Mouse (Mus musculus): Measurements from ENCODE around the gene Snx29.
"Not testable (repeated sequence)": the region's sequence is repeated elsewhere in the genome, so short reads cannot be mapped to it uniquely, and the experiment has no call there.

The Snx29 gene

GRCm38 (mm10) chr16:11448696-11449095, 126.0 kb downstream of the Snx29 start:
- DNase-seq (ENCODE audit: low spot score in 2 of 2), result not testable (repeated sequence)

DNA sequence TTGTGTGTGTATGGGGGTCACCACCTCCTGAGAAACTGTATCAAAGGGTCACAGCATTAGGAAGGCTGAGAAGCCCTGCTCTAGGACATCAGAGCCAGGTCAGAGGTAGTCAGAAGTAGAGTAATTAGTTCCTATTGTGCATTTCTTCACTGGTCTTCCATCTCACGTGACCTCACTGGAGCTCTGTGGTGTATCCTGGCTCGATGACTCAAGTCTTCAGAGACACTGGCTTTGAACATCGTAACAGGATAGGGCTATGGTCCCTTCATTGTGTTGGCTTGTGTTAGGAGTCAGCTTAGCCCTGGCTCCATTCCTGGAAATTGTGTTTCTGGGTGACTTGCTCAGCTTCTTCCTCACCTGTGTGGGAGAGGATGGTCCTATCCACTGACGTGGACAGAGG, 126.6 kb downstream of the Snx29 start:
- DNase-seq (ENCODE audit: low spot score in 2 of 2), result no peak

- DNase-seq (ENCODE audit: low spot score in 2 of 2), result no peak
These were observed 127.9 kb downstream of the Snx29 start for GRCm38 (mm10) chr16:11450626-11451025.

DNA sequence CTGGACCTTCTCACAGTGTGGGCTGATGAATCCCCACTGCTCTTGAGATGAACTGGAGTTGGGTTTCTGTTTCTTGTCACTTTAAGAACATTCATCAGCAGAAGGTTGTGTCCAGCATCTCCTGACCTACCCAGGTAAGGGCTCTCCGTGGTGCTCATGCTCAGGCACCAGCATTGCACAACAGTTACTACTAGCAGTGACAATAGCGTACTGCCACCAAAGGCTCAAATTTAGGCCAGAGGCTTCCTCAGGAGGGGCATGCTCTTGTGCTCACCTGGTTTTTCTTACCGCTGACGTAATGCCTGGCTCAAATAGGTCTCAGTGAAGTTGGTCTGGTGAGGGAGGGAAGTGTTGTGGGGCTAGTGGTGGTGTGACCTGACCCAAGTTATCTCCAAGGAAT, 132.2 kb downstream of the Snx29 start:
- no peak for DNase-seq (ENCODE audit: low spot score in 2 of 2)

GRCm38 (mm10) chr16:11455545-11456140, 132.9 kb downstream of the Snx29 start:
- no peak for DNase-seq (ENCODE audit: low spot score in 2 of 2)

DNA sequence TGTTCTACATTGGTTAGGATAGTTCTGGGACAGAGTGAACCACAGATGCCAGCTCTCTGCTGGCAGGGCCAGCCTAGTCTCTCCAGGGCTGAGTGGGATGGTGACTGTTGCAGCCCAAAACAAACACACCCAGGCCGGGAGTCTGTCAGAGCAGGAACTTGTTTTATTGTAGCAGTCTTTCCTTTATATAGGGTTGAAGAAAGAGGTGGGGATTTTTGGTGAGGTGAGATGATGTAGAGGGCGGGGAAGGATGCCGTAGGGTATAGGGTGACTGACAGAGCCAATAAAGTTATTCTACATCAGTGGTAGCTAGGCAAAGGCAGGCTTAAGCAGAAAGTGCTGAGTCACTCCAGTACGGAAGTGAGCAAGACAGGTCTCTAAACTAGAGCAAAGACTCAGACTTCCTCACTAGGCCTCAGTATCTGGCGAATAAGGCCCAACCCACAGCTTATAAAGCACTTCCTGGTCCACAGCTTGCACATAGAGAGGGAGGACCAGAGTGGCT, 133.5 kb downstream of the Snx29 start:
- DNase-seq (ENCODE audit: low spot score in 2 of 2), result peak; percentile 42 to 53

GRCm38 (mm10) chr16:11457136-11457535, 134.4 kb downstream of the Snx29 start:
- DNase-seq (ENCODE audit: low spot score in 2 of 2), result no peak

DNA sequence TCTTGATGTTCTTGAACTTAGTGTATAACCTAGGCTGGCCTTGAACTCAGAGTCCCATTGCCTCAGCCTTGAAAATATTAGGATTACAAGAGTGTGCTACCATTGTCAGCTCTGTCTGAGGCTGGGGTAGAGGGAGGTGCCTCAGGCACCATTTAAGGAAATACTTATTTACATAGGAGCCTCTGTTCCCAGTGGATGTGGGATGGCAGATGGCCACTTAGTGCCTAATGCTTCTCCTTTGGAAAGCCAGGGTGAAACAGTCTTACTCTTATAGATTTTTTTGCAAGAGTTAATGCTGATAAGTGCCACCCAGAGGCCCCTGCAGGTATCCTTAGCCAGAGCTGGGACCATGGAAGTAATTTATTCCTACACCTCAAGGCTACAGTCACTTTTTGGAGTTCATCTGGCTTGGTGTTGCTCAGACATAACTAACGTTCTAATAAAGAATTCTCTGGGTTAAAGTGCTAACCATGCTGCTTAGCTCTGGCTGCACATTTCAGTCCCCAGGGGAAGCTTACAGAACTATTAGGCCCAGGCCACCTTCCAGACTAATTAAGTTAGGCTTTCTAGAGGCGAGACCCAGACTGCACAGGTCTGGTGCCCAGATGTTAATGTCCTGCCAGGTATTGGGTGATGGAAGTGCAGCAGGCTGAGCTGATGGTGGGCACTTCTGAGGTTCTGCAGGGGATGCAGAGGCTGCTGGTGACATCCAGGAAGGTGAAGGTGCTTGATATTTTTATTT, 135.1 kb downstream of the Snx29 start:
- DNase-seq (ENCODE audit: low spot score in 2 of 2), result no peak

DNA sequence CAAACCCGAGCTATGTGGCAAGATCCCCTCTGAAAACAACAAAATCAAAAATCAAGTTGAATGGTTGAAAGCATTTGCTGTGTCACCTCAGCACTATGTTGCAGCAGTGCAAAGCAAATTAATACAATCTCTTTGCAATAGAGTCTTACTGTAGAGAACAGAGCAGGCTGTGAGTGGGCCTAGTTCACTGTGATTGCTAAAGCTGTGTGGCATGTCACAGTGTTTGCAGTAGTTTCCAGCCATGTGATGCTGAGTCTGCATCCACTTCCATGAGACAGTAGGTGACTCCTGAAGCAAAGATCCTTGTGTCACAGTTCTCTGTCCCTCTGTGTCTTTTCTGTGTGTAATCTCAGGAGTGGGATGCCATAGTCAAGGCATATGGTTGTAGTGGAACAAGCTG, 137.5 kb downstream of the Snx29 start:
- DNase-seq (ENCODE audit: low spot score in 2 of 2), result no peak

GRCm38 (mm10) chr16:11461612-11462011, 138.9 kb downstream of the Snx29 start:
- peak in 1 of 2 experiments; percentile 14 for DNase-seq (ENCODE audit: low spot score in 2 of 2)

DNA sequence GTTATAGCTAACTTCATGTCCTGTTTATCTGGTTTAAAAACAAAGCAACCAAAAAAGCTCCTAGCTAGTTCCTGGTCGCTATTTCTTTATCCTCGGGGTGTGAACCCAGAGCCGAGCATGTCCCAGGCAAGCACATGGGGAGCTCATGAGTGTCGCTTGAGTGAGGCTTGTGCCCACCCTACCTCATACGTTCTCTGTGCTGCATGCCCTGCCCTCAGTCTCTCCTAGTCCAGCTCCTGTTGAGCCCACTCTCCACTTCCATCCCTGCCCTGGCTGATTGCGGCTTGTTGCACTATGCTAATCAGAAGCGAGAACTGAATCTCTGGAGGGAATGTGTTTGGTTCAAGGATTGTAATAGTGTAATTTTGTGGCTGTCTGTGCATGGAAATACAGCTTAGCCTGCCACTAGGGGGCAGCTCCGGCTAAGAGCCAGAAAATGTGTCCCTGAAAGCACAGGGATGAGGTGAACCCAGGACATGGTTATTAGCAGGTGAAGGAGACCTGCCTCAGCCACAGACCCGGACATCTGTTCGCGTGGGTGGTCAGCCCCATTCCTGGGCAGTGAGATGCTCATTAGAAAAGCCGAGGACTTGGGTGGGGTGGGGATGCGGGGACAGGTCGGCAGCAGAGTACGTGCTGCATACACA, 145.9 kb downstream of the Snx29 start:
- peak; percentile 45 to 50 for DNase-seq (ENCODE audit: low spot score in 2 of 2)

- no peak for DNase-seq (ENCODE audit: low spot score in 2 of 2)
These were observed 146.8 kb downstream of the Snx29 start for GRCm38 (mm10) chr16:11469491-11469890.

- no peak for DNase-seq (ENCODE audit: low spot score in 2 of 2)
These were observed 148.5 kb downstream of the Snx29 start for GRCm38 (mm10) chr16:11471246-11471645.

DNA sequence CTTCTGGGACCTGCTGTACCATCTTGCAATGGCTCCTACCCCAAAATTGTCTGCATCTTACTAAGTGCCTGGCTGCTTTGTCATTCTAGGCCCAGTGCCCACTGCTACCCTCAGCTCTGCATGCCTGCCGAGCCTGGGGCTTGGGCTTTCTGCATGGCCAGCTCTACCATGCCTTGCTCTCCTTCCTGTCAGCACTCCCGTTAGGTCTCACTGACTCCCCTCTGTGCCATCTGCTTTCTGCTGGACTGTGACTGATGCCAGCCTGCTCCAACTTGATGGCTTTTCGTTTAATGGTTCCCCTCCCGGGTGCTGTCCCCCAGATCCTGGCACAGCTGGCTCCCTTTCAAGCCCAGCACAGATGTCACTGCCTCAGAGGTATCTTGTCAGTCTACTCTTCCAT, 150.1 kb downstream of the Snx29 start:
- no peak for DNase-seq (ENCODE audit: low spot score in 2 of 2)

DNA sequence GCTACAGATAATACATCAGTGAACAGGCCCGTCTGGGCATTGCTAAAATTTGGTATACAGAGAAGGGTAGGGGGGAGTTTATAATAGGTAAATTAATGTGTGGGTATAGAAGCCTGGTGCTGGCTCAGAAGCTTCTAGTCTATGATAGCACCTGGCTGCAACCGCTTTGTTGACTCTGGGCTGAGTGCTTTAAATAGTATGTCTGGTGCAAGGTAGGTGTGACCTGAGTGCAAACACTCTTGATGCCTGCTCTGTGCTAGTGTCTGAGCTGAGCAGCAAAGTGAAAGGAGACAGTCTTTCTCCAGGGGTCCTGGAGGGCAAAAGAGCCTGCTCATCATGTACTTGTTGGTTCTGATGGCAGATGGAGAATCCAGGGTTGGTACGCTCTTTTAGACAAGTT, 150.8 kb downstream of the Snx29 start:
- no peak for DNase-seq (ENCODE audit: low spot score in 2 of 2)

DNA sequence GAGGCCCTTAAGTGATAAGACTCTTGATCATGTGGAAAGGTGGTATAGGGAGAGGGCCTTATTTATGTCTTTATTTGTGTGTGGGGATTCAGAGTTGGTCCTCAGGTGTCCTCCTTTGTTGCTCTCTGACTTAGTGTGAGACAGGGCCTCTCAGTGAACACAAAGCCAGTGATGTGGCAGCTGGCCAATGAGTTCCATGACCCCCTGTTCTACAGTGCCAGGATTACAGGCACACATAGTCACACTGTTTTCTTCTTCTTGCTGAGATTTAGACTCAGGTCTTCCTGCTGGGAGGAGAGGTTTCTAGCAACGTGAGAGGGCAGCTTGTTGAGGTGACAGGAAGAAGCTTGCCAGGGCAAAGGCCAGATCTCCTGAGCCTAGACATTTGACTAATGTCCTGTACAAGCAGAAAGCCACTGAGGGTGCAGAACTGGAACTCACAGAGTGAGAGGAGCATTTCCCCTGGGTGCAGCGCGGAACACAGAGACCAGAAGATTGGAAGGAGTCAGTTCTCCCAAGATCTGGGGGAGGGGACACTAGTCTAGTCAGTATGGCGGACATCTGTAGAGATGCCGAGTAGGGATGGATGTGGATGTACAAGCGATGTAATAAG, 151.3 kb downstream of the Snx29 start:
- DNase-seq (ENCODE audit: low spot score in 2 of 2), result no peak

GRCm38 (mm10) chr16:11475137-11475943, 152.6 kb downstream of the Snx29 start:
- no peak for DNase-seq (ENCODE audit: low spot score in 2 of 2)

- DNase-seq (ENCODE audit: low spot score in 2 of 2), result no peak
These were observed 153.6 kb downstream of the Snx29 start for GRCm38 (mm10) chr16:11476314-11476713.

GRCm38 (mm10) chr16:11476968-11477367, 154.3 kb downstream of the Snx29 start:
- no peak for DNase-seq (ENCODE audit: low spot score in 2 of 2)

GRCm38 (mm10) chr16:11477591-11477990, 154.9 kb downstream of the Snx29 start:
- DNase-seq (ENCODE audit: low spot score in 2 of 2), result no peak

DNA sequence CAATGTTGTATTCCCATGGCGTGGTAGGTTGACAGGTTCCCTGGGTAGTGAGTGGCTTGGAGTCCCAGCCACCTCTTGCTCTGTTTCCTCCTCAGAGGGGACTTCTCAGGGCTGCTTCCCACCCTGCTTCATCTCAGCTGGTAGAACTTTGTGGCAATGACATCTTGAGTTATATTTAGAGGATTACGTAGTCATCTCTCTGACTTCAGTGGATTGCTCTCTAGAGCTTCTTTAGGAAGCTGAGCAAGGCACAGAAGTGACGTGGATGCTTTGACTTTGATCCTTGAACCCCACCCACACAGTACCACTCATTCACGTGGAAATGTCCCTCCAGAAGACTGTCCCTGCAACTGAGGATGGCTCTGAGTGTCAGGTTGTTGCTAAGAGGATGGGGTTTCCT, 156.9 kb downstream of the Snx29 start:
- DNase-seq (ENCODE audit: low spot score in 2 of 2), result no peak

DNA sequence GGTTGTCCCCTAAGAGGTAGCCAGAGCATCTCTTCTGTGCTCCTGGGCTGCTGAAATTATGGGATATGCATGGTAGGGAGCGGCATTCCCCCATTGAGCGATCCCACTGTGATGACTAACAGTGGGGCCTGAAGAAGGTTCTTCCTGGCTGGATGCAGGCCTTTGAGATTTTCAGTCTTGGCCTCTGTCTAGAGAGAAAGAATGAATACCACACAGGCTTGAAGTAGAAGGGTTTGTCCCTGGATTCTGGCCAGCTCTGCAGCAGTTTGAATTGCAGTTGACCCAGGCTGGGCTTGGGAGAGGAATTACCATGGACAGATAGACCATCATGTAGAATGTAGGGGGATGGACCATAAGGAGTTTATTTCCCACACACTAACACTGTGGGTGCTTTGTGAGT, 159.5 kb downstream of the Snx29 start:
- no peak for DNase-seq (ENCODE audit: low spot score in 2 of 2)

All from urinary bladder, postnatal 36 days (tissue).